Mouse (Mus musculus): ENCODE data around the gene Mtmr3.

DNA sequence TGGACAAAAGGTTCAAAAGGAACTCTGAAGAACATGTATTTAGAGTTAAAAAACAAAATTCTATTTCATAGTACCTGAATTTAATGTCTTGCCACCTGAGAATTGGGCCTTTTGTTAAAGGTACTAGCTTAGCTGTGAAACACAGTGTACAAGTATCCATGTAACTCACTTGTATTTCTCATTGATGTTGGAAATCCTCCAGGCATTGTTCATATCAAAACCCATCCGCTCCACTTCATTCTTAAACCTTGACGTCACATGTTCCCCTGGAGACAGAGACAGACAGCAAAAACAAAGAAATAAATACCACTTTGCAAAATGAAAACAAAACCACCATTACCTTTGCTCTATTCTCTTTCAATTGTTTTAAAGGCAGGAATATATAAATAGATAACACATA, 87.2 kb downstream of the Mtmr3 start:
- TF ChIP-seq CTCF (IDR thresholded peaks at IDR 0.05) (no peak), EP300 (IDR thresholded peaks at IDR 0.05) (no peak)
